Comparison of ENCODE assay signal across 8 mouse cellular contexts in genomic region chr6:88446063-88447002, GRCm38 (mm10). TPM values are rescaled to one million over a fixed set of nuclear protein-coding genes. Genes with fewer than 3 reads are reported as not detected.
DNase-seq lines count a peak whose midpoint lies in the region; ATAC-seq lines count a peak whose summit lies in the region.

TSS of gene Eefsec (minus strand) at chr6:88446539.

- 2% methylated on average over 30 of the region's 72 CpGs for WGBS in embryonic facial prominence, embryonic 14.5 days
- 1% methylated on average over 72 of the region's 72 CpGs for WGBS in limb, embryonic 13.5 days
- WGBS in midbrain, embryonic 15.5 days: under 1% methylated on average over 71 of the region's 72 CpGs

- DNase-seq in 416B (ENCODE audit: low read depth): peak; percentile 80
- peak; percentile 66 to 77 for DNase-seq in adrenal gland, postnatal 4 days (ENCODE audit: low spot score in 2 of 2)
- DNase-seq in embryonic facial prominence, embryonic 14.5 days (ENCODE audit: low spot score): peak; percentile 83
- peak; percentile 64 for DNase-seq in heart, adult 8-10 months (ENCODE audit: low spot score)
- peak; percentile 72 for DNase-seq in kidney, adult 9 months
- DNase-seq in spleen, adult 18-20 months: peak; percentile 70 to 86

- no peaks in the 10 kb centered on the region for H3K9me3 ChIP-seq in embryonic facial prominence, embryonic 14.5 days (ENCODE audit: control insufficient read depth, low read length)
- no peaks in the 10 kb centered on the region for H3K9me3 ChIP-seq in limb, embryonic 13.5 days
- no peaks in the 10 kb centered on the region for H3K9me3 ChIP-seq in midbrain, embryonic 15.5 days

- peak within 1 kb of the TSS; percentile 82 for H3K4me2 ChIP-seq in embryonic facial prominence, embryonic 14.5 days (ENCODE audit: low read depth, low read length)
- H3K4me2 ChIP-seq in limb, embryonic 13.5 days (replicated peaks): peak within 1 kb of the TSS; percentile 76
- peak within 1 kb of the TSS; percentile 81 for H3K4me2 ChIP-seq in midbrain, embryonic 15.5 days

- no peaks in the 10 kb centered on the region for H3K36me3 ChIP-seq in embryonic facial prominence, embryonic 14.5 days (ENCODE audit: control insufficient read depth, insufficient read depth, low read length)
- H3K36me3 ChIP-seq in limb, embryonic 13.5 days: no peaks in the 10 kb centered on the region
- H3K36me3 ChIP-seq in midbrain, embryonic 15.5 days (replicated peaks): no peaks in the 10 kb centered on the region

- H3K9ac ChIP-seq in embryonic facial prominence, embryonic 14.5 days (ENCODE audit: low read depth, low read length): peak within 1 kb of the TSS; percentile 88
- H3K9ac ChIP-seq in limb, embryonic 13.5 days: peak within 1 kb of the TSS; percentile 92
- peak within 1 kb of the TSS; percentile 84 for H3K9ac ChIP-seq in midbrain, embryonic 15.5 days

- peak within 1 kb of the TSS; percentile 90 for H3K4me3 ChIP-seq in embryonic facial prominence, embryonic 14.5 days (ENCODE audit: low read depth, low read length)
- peak within 1 kb of the TSS; percentile 91 for H3K4me3 ChIP-seq in limb, embryonic 13.5 days
- peak within 1 kb of the TSS; percentile 85 for H3K4me3 ChIP-seq in midbrain, embryonic 15.5 days

- peak; percentile 94 for ATAC-seq in embryonic facial prominence, embryonic 14.5 days (ENCODE audit: low read depth)
- ATAC-seq in limb, embryonic 13.5 days (ENCODE audit: low FRiP score, low read depth): peak; percentile 90
- ATAC-seq in midbrain, embryonic 15.5 days (replicated peaks): peak; percentile 97

- H3K27me3 ChIP-seq in embryonic facial prominence, embryonic 14.5 days (replicated peaks; ENCODE audit: control insufficient read depth, insufficient read depth, low read length): no peaks in the 10 kb centered on the region
- H3K27me3 ChIP-seq in limb, embryonic 13.5 days: peaks cover 7% of the 10 kb centered on the region; the same call in 1 of the 2 replicates
- H3K27me3 ChIP-seq in midbrain, embryonic 15.5 days (replicated peaks): 0 out of 2 replicates have a peak, but pooled peaks cover 3% of the 10 kb centered on the region

- peak within 1 kb of the TSS; percentile 70; the same call in 1 of the 2 replicates for H3K27ac ChIP-seq in embryonic facial prominence, embryonic 14.5 days (replicated peaks; ENCODE audit: low read depth, low read length)
- peak within 1 kb of the TSS; percentile 70 for H3K27ac ChIP-seq in limb, embryonic 13.5 days
- peak within 1 kb of the TSS; percentile 81 for H3K27ac ChIP-seq in midbrain, embryonic 15.5 days

- peaks cover 8% of the 10 kb centered on the region; the same call in 1 of the 2 replicates for H3K4me1 ChIP-seq in embryonic facial prominence, embryonic 14.5 days (ENCODE audit: control insufficient read depth, insufficient read depth, low read length)
- peaks cover 11% of the 10 kb centered on the region for H3K4me1 ChIP-seq in limb, embryonic 13.5 days
- H3K4me1 ChIP-seq in midbrain, embryonic 15.5 days: peaks cover 15% of the 10 kb centered on the region

RNA-seq across cellular contexts. Expression of gene Eefsec, which starts in this region (rescaled TPM):
- 10 to 100 TPM; 21.2 to 24.1 TPM for total RNA-seq in adrenal gland, postnatal 4 days (2021)
- 30.2 and 36.5 TPM in 2 replicates for polyA plus RNA-seq in embryonic facial prominence, embryonic 14.5 days (2014; fragmentation: Nextera tagmentation; extraction: Ambion mirVana)
- total RNA-seq in heart, adult 8-10 months (2022): 1 to 10 TPM; 6.5 to 8.4 (median 7.7) TPM
- 42.3 and 47.1 TPM in 2 replicates for polyA plus RNA-seq in limb, embryonic 13.5 days (2015; fragmentation: Nextera tagmentation; extraction: Ambion mirVana)
- 28.0 and 31.3 TPM in 2 replicates for polyA plus RNA-seq in midbrain, embryonic 15.5 days (2015; fragmentation: Nextera tagmentation; extraction: Ambion mirVana)

Comparison
In these comparisons a context has a peak if more than half of its experiments do, and no peak if none do; other contexts are left out.
1. Peak in every context shown above with its lines: DNase-seq, ATAC-seq, H3K4me3 ChIP-seq and H3K27ac ChIP-seq.